Mouse (Mus musculus): ENCODE measurements at regions not wholly inside any gene's neighbourhood (a gene's known extent, or its start where the extent isn't known, plus 50 kb on each side); places are given as distances from the start of the nearest gene placed in this dataset.
A peak's percentile ranks its signal among the peaks of the same experiment; 100 is the strongest.
"Not testable (repeated sequence)": the region's sequence is repeated elsewhere in the genome, so short reads cannot be mapped to it uniquely, and the experiment has no call there.

DNA sequence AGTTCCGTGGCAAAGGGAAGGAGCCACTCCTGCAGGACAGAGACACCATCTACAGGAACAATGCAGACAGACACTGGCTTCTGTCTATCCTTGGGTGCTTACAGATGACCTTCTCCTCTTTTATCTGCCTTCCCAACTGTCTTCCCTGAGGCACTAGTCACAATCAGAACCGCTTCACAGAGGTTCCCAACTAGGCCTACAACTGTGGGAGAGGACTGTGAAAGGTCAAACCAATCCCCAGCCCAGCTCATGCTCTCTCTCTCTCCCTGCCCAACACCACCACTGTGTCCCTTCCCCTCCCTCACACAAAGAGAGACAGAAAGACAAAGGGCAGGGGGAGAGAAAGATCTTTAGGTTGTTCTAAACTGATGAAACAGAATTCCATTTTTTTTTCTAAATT lies 61.3 kb downstream of the Tmem17 start:
- no peak for DNase-seq (ENCODE audit: low spot score in 2 of 2)
- intact Hi-C loops (cut with DNase I): no loop called here

DNA sequence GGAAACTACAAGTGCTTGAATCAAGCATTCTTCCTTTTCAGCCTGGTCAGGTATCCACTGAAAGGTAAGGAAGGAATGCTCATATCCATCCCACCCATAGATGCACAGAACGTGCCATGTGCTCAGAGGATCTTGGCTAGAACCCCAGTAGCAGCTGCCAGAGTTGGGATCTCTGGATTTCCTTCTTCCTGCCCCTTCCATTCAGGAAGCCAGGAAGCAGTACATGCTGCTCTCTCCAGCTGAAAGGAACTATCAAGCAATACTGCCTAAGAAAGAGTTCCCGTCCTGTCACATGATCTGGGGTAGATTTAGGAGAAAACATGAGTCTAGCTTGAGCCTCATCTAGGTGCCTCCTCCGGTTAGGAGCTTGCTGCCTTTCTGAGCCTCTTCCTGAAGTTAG lies 61.9 kb downstream of the Tmem17 start:
- intact Hi-C loops (cut with DNase I): no loop called here
- no peak for DNase-seq (ENCODE audit: low spot score in 2 of 2)

DNA sequence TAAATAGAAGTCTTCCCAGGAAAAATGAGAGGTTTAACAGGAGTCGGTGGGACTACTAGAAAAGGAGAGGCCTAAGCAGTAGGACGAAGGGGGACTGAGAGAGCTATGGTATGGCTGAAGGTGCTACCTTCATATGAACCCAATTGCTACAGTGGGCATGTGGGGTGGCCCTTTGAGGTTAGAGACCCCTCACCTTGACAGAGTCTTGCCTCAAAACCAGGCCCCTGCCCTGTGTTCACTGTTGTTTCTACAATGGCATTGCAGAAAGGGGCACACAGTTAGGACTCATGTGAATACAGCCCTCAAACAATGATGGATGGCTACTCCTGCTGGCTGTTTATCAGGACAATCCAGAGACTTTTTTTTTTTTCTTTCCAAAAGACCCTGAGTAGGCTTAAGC lies 62.6 kb downstream of the Tmem17 start:
- intact Hi-C loops (cut with DNase I): no loop called here
- no peak for DNase-seq (ENCODE audit: low spot score in 2 of 2)

DNA sequence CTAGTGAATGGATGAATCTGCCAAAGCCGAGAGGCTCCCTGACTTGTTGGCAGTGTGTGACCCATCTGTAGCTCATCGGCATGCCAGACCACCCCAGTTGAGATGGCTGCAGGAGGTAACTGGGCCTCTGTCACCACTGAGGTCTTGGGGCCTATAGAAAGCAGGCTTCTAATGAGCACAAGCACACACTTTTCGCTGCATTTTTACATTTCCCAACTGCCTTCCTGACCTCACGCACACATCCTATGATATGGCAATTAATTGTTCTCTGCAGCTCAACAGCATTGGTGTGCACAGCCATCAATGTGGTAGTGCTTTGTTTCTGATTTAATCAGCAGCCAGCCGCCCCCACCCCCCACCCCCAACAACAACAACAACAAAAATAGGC lies 72.2 kb downstream of the Tmem17 start:
- intact Hi-C loops (cut with DNase I): no loop called here

DNA sequence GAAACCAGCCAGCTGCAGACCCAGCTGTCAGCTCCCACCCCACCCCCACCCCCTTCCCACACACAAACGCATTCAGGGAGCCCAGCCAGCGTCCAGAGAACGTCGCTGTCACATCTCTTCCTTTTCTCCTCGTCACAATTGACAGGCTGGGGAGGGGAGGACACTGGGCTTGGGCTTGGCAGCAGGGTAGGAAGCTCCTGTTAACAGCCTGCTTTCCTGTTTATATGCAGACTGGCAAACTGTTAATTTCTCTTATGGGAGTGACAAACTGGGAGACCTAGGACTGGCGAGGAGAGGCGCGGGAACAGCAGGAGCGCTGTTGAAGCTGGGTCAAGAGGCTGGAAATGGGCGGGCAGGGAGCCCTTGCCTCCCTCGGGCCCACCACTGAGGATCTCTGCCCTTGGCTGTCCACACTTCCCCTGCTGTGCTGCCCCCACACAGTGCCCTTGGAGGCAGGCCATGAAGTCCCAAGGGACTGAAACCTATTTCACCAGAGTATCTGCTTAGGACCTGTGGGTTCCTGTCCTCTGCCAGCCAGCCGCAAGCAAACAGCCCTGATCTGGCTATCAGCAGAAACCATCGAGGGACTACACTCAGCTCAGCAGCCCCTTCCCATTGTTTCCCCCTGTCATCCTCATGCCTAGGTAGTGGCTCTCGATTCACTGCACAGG lies 72.7 kb downstream of the Tmem17 start:
- DNase-seq (ENCODE audit: low spot score in 2 of 2): peak; percentile 36 to 57
- intact Hi-C loops (cut with DNase I): no loop called here

More for the DNA sequence above, 72.2 kb downstream of the Tmem17 start:
- no peak for DNase-seq (ENCODE audit: low spot score in 2 of 2)

DNA sequence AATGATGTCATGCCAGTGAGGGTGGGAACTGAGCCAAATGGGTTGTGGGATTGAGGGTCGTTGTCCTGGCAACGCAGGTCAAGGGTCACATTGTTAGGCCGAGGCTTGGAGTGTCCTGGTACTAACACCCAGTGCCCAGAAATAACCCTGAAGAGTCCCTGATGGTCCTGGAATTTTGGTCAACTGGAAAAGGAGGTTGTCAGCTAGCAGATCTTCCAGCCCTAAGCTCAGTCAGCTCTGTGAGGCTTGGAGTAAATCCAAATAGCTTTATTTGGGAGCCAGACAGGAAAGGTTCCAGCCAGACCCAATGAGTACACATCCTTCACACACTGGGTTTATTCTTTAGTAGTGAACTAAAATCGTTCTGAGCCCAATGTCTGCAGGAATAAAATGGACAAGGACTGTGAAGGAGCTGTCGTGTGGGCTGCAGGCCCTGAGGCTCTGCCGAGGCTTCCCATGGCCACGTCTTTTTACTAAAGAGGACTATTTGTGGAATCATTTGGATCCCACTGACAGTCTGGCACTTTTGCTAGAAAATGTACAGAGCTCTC lies 75.9 kb downstream of the Tmem17 start:
- intact Hi-C loops (cut with DNase I): no loop called here
- peak; percentile 54 to 73 for DNase-seq (ENCODE audit: low spot score in 2 of 2)

DNA sequence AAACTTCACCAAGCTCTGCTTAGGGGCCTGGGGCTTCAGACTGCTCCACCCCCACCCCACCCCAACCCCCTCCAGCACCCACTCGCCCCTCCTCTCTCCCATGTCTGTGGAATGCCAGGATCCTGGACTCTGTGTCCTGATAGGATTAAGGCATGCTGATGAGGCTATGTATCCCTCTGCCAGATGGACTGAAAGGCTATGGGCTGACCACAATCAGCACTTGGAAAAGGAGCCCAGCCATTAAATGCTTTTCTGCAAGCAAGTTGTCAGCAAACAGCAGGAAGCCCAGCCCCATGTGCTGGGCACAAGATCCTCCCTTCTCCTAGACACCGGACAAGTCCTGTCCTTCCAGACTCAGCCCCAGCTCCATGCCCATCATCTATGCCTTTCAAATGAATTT lies 76.7 kb downstream of the Tmem17 start:
- intact Hi-C loops (cut with DNase I): no loop called here
- DNase-seq (ENCODE audit: low spot score in 2 of 2): no peak

DNA sequence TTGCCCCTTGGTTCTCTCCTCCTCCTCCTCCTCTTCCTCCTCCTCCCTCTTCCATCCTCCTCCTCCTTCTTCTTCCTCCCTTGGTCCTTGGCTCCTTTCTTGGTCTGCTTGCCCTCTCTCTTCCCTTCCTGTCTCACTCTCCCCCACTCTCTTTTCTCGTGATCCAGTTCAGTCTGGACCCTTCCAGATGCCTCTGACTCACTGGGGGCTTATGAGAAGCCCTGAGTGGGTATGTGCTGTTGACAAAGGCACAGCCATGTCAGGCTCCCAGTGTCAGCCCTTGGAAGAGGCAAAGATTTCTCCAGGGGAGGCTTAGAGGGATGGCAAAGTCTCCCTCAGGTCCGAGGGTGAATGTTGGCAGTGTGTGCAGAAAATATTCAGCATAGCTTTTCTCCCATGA lies 78.0 kb downstream of the Tmem17 start:
- intact Hi-C loops (cut with DNase I): no loop called here
- no peak for DNase-seq (ENCODE audit: low spot score in 2 of 2)

DNA sequence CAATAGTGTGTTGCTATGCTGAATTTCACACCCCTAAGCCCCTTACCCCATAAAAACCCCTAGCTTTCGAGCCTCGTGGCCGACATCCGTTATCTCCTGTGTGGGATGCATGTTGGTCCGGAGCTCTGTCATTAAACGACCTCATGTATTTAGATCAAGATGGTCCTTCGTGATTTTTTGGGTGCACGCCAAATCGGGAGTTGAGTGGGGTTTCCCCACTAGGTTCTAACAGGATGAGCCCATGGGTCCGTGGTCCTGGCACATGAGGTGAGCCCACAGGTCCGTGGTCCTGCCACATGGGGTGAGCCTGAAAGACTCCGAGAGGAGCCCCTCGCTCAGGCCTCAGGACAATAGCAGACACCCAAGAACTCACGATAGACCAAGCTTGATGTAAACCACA lies 79.2 kb downstream of the Tmem17 start:
- intact Hi-C loops (cut with DNase I); DNase-seq (ENCODE audit: low spot score in 2 of 2): not testable (repeated sequence)

DNA sequence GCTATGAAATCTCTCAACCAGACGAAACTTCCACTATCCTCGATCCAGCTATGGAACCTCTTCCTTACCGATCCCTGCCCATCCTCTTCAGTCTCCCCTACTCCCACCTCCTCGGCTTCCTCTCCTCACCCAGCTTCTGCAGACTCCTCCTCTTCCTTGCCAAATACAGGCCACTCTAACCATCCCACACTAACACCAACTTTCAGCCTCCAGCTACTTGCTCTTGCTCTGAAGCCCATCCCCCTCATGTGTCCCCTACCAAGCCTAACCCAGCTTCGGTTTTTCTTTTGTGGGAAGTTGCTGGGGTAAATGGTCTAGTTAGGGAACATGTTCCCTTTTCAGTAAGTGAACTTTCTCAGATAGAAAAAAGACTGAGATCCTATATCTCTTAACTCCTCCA lies 80.8 kb downstream of the Tmem17 start:
- DNase-seq (ENCODE audit: low spot score in 2 of 2): no peak
- intact Hi-C loops (cut with DNase I): no loop called here

DNA sequence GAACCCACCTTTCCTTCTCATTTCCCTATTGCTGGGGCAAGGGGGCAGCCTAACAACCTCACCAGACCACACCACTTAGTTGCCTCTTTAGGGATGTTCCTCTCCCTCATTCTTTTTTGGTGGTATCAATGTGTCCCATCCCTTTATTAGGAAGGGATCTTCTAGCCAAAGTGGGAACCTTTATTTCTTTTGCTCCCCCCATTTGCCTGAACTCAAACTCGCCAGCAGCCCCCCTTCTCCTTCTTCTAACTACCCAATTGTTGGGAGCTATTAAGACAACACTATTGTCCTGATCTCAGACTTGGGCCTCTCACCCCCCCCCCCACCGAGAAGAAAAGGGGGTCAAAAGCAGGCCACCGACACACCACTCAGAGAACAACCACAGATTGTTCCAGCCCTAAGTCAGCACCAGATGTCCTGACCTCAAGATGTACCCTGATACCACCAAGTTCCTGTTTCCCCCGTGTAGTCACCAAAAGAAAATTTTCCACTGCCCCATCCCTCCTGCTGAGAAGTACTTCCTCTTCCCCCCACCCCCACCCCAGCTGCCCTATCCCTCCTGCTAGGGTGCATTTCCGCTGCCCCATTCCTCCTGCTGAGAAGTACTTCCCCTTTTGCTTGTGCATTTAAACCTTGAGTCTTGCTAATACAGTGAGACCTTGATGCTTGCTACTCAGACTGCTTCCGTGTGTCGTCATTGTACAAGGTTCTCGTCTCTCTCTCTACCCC lies 84.4 kb downstream of the Tmem17 start:
- intact Hi-C loops (cut with DNase I): no loop called here
- DNase-seq (ENCODE audit: low spot score in 2 of 2): no peak

DNA sequence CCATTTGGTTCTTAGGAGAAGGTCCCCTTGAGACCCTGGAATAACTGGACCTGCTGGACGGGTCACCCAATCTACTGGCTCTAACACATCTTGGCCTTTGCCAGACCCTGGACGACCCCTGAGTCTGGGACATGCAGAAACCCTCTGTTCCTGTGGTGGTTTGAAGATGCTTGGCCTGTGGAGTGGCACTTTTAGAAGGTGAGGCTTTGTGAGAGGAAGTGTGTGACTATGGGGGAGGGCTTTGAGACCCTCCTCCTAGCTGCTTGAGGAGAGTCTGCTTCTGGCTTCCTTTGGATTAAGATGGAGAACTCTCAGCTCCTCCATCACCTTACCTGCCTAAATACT lies 84.9 kb downstream of the Tmem17 start:
- intact Hi-C loops (cut with DNase I): no loop called here

DNA sequence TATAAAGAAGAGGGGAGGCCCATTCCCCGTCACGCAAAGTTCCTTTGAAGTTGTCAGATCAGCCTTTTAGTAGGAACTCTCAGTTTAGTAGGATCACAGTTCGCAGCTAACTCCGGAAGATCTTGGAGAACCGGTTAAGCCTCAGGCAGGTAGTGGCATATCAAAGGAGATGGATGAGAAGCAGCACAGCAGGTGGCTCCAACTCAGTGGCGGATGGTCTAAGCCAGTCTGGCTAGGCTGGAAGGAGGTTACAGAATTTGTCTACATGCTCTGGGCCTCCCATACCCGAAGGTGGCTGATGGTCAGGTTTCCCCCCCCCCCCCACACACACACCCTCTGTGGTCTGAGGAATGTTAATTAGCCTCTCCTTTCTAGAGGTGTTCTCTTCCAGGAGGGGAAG lies 88.5 kb downstream of the Tmem17 start:
- no peak for DNase-seq (ENCODE audit: low spot score in 2 of 2)
- intact Hi-C loops (cut with DNase I): no loop called here

More for the DNA sequence above, 84.9 kb downstream of the Tmem17 start:
- DNase-seq (ENCODE audit: low spot score in 2 of 2): no peak

DNA sequence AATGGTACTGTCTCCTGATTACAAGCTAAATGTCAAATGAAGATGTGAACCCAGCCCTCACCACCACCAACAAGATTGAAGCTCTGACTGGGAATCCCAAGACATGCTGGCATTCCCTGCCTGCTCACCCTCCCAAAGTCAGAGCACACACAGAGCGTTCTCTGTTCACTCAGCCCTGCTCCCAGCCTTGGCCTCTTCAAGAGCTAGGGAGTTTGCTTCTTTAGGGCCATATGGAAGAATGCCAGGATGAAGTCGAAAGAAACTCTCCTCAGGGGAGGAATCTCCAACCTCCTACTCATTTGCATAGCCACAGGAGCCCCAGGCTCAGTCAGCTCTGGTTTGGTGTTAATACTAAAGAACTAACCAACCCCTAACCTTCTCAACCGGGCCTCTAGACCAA lies 90.1 kb downstream of the Tmem17 start:
- intact Hi-C loops (cut with DNase I): no loop called here
- no peak for DNase-seq (ENCODE audit: low spot score in 2 of 2)

DNA sequence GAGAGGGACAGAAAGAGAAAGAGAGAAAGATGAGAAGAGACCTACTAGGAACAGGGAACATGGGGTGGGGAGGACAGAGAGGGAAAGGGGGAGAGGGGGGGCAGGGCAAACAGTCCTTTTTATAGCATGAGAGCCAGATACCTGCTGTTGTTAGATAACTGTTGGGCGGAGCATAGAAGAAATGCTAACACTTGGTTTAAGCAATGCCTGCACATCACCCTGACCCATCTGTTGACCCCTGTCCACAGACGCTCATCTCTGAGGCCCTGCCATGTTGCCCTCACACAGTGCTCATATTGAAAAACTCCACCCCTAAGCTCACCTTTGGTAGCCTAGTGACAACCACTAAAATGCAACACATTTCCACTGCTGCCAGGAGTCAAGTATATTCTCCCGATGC lies 90.7 kb downstream of the Tmem17 start:
- DNase-seq (ENCODE audit: low spot score in 2 of 2): no peak
- intact Hi-C loops (cut with DNase I): no loop called here

DNA sequence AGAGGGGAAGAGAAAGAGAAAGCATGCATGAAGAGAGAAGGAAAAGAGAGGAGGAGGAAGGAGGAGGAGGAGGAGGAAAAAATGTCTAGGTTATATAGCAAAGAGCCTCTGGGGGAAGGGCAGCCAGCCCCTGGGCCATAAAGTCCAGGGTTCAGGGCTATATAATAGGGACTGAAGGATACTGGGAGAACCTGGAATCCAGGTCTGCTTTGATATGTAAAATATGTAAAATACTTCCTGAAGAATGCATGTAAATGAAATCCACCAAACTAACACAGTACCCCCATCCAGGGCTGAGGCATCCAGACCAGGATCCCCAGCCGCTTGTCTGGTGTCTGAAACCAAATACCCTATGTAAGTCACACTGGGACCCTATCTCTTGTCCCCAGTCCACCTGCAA lies 91.5 kb downstream of the Tmem17 start:
- no peak for DNase-seq (ENCODE audit: low spot score in 2 of 2)
- intact Hi-C loops (cut with DNase I): no loop called here

DNA sequence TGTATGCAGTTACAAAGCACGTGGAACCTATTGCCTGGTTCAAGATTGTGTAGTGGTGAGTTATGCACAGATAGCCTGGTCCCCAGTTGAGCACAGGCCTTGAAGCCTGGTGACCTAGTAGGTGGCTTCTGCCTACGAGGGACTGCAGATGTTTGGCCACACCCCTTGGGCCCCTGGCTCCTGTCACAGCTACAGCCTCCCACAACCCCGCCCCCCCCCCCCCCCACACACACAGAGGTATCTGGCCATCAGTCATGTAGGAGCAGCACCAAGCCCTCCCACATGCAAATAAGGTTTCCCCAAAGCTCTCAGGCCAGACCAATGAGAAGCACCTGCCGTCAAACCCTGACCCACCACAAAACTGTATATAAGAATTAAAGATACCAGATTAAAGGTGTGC lies 94.5 kb downstream of the Tmem17 start:
- no peak for DNase-seq (ENCODE audit: low spot score in 2 of 2)
- intact Hi-C loops (cut with DNase I): no loop called here

DNA sequence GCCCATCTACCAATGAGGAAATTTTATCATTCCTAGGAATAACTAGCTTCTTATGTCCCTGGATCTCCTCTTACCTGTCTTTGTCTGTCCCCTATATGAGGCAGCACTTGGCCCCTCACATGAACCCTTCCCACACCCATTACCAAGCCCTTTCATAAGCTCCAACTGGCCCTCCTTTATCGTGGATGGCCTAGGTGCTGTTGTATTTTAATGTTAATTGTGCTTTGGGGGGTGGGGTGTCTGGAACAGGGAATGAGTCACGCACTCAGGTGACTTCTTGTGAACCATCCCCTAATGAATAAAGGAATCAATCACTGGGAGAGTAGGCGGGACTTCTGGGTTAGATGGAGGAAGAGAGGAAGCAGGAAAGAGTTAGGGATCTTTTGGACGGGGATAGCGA lies 95.8 kb downstream of the Tmem17 start:
- intact Hi-C loops (cut with DNase I): no loop called here
- no peak for DNase-seq (ENCODE audit: low spot score in 2 of 2)

DNA sequence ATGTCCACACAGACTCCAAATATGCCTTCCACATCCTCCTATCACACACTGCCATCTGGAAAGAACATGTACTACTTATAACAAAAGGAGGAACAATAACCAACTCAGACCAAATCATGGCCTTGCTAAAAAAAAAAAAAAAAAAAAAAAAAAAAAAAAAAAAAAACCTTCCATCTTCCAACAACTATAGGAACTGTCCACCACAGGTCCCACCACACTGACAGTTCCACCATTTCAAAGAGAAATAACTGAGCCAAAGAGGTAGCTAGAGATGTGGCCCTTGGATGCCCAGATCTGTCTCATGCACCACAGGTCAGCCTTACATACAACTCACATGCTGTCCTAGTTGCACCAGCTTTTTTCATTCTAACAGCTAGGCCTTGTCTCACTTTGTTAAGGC lies 97.1 kb downstream of the Tmem17 start:
- intact Hi-C loops (cut with DNase I): no loop called here
- DNase-seq (ENCODE audit: low spot score in 2 of 2): no peak

DNA sequence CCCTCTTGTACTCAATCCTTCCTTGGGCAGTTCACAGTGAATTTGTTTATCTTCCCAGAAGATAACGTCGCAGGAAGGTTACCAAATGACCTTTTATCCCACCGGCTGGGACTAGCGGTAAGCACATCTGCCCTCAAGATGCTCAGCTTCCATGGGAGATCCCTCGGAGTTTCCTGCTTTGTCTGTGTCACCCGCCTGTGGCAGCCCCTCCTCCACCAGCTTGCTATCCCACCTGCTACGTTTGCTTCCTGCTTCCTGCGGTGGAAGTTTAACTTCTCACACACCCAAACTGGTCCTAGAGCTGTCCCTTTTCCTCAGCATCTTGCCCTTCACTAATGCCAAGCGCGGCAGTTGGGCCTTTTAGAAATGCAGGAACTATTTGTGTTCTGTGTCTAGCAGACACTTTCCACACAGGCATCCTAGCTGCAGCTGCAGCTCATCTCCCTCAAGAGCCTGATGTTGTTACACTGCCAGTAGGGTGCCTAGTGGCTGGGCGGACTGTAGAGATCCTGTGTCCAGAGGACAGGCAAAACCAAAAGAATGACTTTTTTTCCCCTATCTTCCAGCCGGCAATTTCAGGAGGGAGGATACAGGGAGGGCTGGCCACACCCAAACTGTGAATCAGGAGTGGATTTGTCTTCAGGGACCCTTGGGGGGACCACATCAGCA lies 98.7 kb downstream of the Tmem17 start:
- intact Hi-C loops (cut with DNase I): no loop called here
- DNase-seq (ENCODE audit: low spot score in 2 of 2): no peak

Data from left cerebral cortex, postnatal 14 days (tissue).